Mouse (Mus musculus): Measurements from ENCODE around the gene S100a3.

GRCm38 (mm10) chr3:90640981-90641380 lies 80.6 kb downstream of the S100a3 start:
- no peak for TF ChIP-seq CTCF (conservative IDR thresholded peaks at IDR 0.05; ENCODE audit: insufficient read depth, insufficient read length, low read depth, low read length)
- no peak for TF ChIP-seq POLR2A (IDR thresholded peaks at IDR 0.05; ENCODE audit: low read depth, low read length)

All from kidney, adult 2 months (tissue).